Mouse (Mus musculus) gastrocnemius, postnatal 36 days (tissue): ENCODE data around the gene Ndufb8. TPM values are rescaled to one million over a fixed set of nuclear protein-coding genes. Genes with fewer than 3 reads are reported as not detected.

ENCODE experiments used
- total RNA-seq, 2 experiments: library from RNA; stranded (reverse); gene quantifications; 2 replicates each; pipeline ENCODE4 v1.2.3; 2021

Gene Ndufb8
- total RNA-seq, 2 experiments from 2014 or later: 906 to 972 TPM

Other genes with a start within 250 kb of the Ndufb8 start
- under 1 TPM; 0.10 to 0.20 TPM for gene Scd4, start 222.3 kb downstream of the Ndufb8 start, total RNA-seq
- 10 to 100 TPM; 26.3 to 28.7 TPM for gene Scd1, start 147.6 kb downstream of the Ndufb8 start, total RNA-seq
- gene Wnt8b, start 62.0 kb downstream of the Ndufb8 start, total RNA-seq: not detected
- gene Sec31b, start 9.6 kb downstream of the Ndufb8 start, total RNA-seq: 10 to 100 TPM; 15.3 to 17.6 TPM
- gene Gm20538, start 2.6 kb downstream of the Ndufb8 start, total RNA-seq: not detected
- gene Hif1an, start 7.4 kb upstream of the Ndufb8 start, total RNA-seq: 10 to 100 TPM; 93.2 to 95.3 TPM
- not detected for gene Pax2, start 200.6 kb upstream of the Ndufb8 start, total RNA-seq